Mouse (Mus musculus) E14TG2a.4 (cell line): Measurements from ENCODE around the gene Rgsl1.

ENCODE experiments used
- CTCF ChIP-seq: conservative IDR thresholded peaks from 2 replicates; pipeline ENCODE4 v1.5.1; 2014; ENCODE audit warnings: low read length
- NANOG ChIP-seq: IDR thresholded peaks from 2 replicates; pipeline ENCODE4 v1.6.1; 2014; ENCODE audit warnings: borderline replicate concordance, low read length, mixed read lengths
- POU5F1 ChIP-seq: IDR thresholded peaks from 2 replicates; pipeline ENCODE4 v1.6.1; 2014; ENCODE audit warnings: low read length, borderline replicate concordance

- TF ChIP-seq CTCF (no peak), NANOG (no peak), POU5F1 (no peak)
Measured at GRCm38 (mm10) chr1:153739437-153740015, 104.4 kb downstream of the Rgsl1 start.
